Mouse (Mus musculus): ENCODE data around the gene Ttll5. TPM values are rescaled to one million over a fixed set of nuclear protein-coding genes. Genes with fewer than 3 reads are reported as not detected.

The Ttll5 gene
- polyA plus RNA-seq, 1 experiment from 2014 or later, result 13.9 TPM

GRCm38 (mm10) chr12:85955690-85956089 is 131.2 kb downstream of the Ttll5 start:
- H3K4me3 ChIP-seq, result no peak overlapping the region
- H3K4me2 ChIP-seq, result no peak overlapping the region
- H3K9me3 ChIP-seq, result no peaks in the 10 kb centered on the region
- no peaks in the 10 kb centered on the region for H3K27me3 ChIP-seq
- no peaks in the 10 kb centered on the region for H3K36me3 ChIP-seq
- H3K9ac ChIP-seq, result no peak overlapping the region
- H3K4me1 ChIP-seq, result peaks cover 32% of the 10 kb centered on the region
- no peak for ATAC-seq (ENCODE audit: borderline replicate concordance, extremely low read depth, low FRiP score, low TSS enrichment)
- no peak overlapping the region; the same call in 1 of the 2 replicates for H3K27ac ChIP-seq
- WGBS, result 41% methylated on average over 3 of the region's 3 CpGs

GRCm38 (mm10) chr12:85956251-85956650 is 131.8 kb downstream of the Ttll5 start:
- 66% methylated on average over 6 of the region's 6 CpGs for WGBS

GRCm38 (mm10) chr12:85958460-85958859 is 134.0 kb downstream of the Ttll5 start:
- Histone ChIP-seq H3K4me2 (no peak overlapping the region), H3K9me3 (no peaks in the 10 kb centered on the region), H3K9ac (no peak overlapping the region), H3K4me1 (peaks cover 42% of the 10 kb centered on the region), H3K27ac (peak overlapping the region; percentile 87), H3K36me3 (no peaks in the 10 kb centered on the region), H3K27me3 (no peaks in the 10 kb centered on the region), H3K4me3 (no peak overlapping the region)
- 52% methylated on average over 2 of the region's 2 CpGs for WGBS
- ATAC-seq (ENCODE audit: borderline replicate concordance, extremely low read depth, low FRiP score, low TSS enrichment), result no peak

More at GRCm38 (mm10) chr12:85956251-85956650, 131.8 kb downstream of the Ttll5 start:
- no peak overlapping the region for H3K4me2 ChIP-seq
- H3K9ac ChIP-seq, result no peak overlapping the region
- no peaks in the 10 kb centered on the region for H3K27me3 ChIP-seq
- peaks cover 33% of the 10 kb centered on the region for H3K4me1 ChIP-seq
- no peaks in the 10 kb centered on the region for H3K9me3 ChIP-seq
- H3K27ac ChIP-seq, result no peak overlapping the region
- no peaks in the 10 kb centered on the region for H3K36me3 ChIP-seq
- H3K4me3 ChIP-seq, result no peak overlapping the region
- ATAC-seq (ENCODE audit: borderline replicate concordance, extremely low read depth, low FRiP score, low TSS enrichment), result no peak

- Histone ChIP-seq H3K4me1 (peaks cover 44% of the 10 kb centered on the region), H3K9ac (no peak overlapping the region; the same call in 1 of the 2 replicates), H3K4me2 (no peak overlapping the region), H3K4me3 (no peak overlapping the region), H3K36me3 (no peaks in the 10 kb centered on the region), H3K27ac (peak overlapping the region; percentile 87), H3K27me3 (no peaks in the 10 kb centered on the region), H3K9me3 (no peaks in the 10 kb centered on the region)
- 0 out of 2 replicates have a peak, but pooled peaks have one; percentile 20 for ATAC-seq (ENCODE audit: borderline replicate concordance, extremely low read depth, low FRiP score, low TSS enrichment)
- WGBS, result 58% methylated on average over 10 of the region's 10 CpGs
These were observed 135.5 kb downstream of the Ttll5 start for GRCm38 (mm10) chr12:85959822-85960501.

- Histone ChIP-seq H3K27ac (peak overlapping the region; percentile 87), H3K27me3 (no peaks in the 10 kb centered on the region), H3K4me1 (peaks cover 44% of the 10 kb centered on the region), H3K9ac (no peak overlapping the region), H3K36me3 (no peaks in the 10 kb centered on the region), H3K4me3 (no peak overlapping the region), H3K9me3 (no peaks in the 10 kb centered on the region), H3K4me2 (no peak overlapping the region)
- WGBS, result 59% methylated on average over 4 of the region's 4 CpGs
- ATAC-seq (ENCODE audit: borderline replicate concordance, extremely low read depth, low FRiP score, low TSS enrichment), result no peak
These were observed 136.2 kb downstream of the Ttll5 start for GRCm38 (mm10) chr12:85960699-85961098.

- peak; percentile 31; the same call in 1 of the 2 replicates for ATAC-seq (ENCODE audit: borderline replicate concordance, extremely low read depth, low FRiP score, low TSS enrichment)
- H3K27me3 ChIP-seq, result no peaks in the 10 kb centered on the region
- H3K4me2 ChIP-seq, result no peak overlapping the region
- H3K36me3 ChIP-seq, result no peaks in the 10 kb centered on the region
- WGBS, result 26% methylated on average over 2 of the region's 2 CpGs
- H3K27ac ChIP-seq, result peak overlapping the region; percentile 55; the same call in 1 of the 2 replicates
- no peak overlapping the region for H3K4me3 ChIP-seq
- peaks cover 39% of the 10 kb centered on the region for H3K4me1 ChIP-seq
- no peak overlapping the region for H3K9ac ChIP-seq
- H3K9me3 ChIP-seq, result no peaks in the 10 kb centered on the region
These were observed 138.7 kb downstream of the Ttll5 start for GRCm38 (mm10) chr12:85963160-85963559.

- Histone ChIP-seq H3K36me3 (no peaks in the 10 kb centered on the region), H3K4me1 (peaks cover 34% of the 10 kb centered on the region), H3K27me3 (no peaks in the 10 kb centered on the region), H3K9ac (no peak overlapping the region), H3K4me2 (0 out of 2 replicates have a peak overlapping the region, but pooled peaks have one; percentile 11), H3K9me3 (no peaks in the 10 kb centered on the region), H3K27ac (peak overlapping the region; percentile 55; the same call in 1 of the 2 replicates), H3K4me3 (no peak overlapping the region)
- 40% methylated on average over 11 of the region's 11 CpGs for WGBS
- peak; percentile 51; the same call in 1 of the 2 replicates for ATAC-seq (ENCODE audit: borderline replicate concordance, extremely low read depth, low FRiP score, low TSS enrichment)
These were observed 139.2 kb downstream of the Ttll5 start for GRCm38 (mm10) chr12:85963699-85964098.

DNA sequence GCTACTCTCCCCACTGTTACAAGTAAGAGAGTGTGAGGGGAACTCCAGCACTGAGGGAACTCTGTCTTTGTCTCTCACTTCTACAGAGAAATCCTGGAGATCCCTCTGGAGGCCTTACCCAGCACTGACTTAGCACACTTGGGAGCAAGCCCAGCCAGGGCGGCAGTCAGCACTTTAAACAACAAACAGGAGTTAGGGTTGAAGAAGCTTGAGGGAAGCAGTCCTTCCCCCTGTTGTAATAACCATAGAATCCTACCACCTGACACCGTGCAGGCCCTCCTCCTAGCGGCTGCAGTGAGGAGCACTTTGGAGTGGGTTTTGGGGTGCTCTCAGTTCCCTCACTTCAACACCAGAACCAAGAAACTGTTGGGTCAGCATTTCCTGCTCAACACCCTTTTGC is 140.0 kb downstream of the Ttll5 start:
- WGBS, result 72% methylated on average over 3 of the region's 3 CpGs
- ATAC-seq (ENCODE audit: borderline replicate concordance, extremely low read depth, low FRiP score, low TSS enrichment), result no peak
- Histone ChIP-seq H3K4me2 (no peak overlapping the region), H3K4me3 (no peak overlapping the region), H3K36me3 (no peaks in the 10 kb centered on the region), H3K9ac (no peak overlapping the region), H3K4me1 (peaks cover 29% of the 10 kb centered on the region), H3K27ac (no peak overlapping the region), H3K9me3 (no peaks in the 10 kb centered on the region), H3K27me3 (no peaks in the 10 kb centered on the region)

GRCm38 (mm10) chr12:85967812-85968211 is 143.4 kb downstream of the Ttll5 start:
- Histone ChIP-seq H3K4me1 (peaks cover 32% of the 10 kb centered on the region), H3K27ac (no peak overlapping the region), H3K27me3 (no peaks in the 10 kb centered on the region), H3K9ac (no peak overlapping the region), H3K9me3 (no peaks in the 10 kb centered on the region), H3K4me3 (no peak overlapping the region), H3K4me2 (no peak overlapping the region), H3K36me3 (no peaks in the 10 kb centered on the region)
- ATAC-seq (ENCODE audit: borderline replicate concordance, extremely low read depth, low FRiP score, low TSS enrichment), result no peak

- 73% methylated on average over 4 of the region's 4 CpGs for WGBS
- Histone ChIP-seq H3K4me1 (peaks cover 29% of the 10 kb centered on the region), H3K36me3 (no peaks in the 10 kb centered on the region), H3K4me2 (no peak overlapping the region), H3K9ac (no peak overlapping the region), H3K9me3 (no peaks in the 10 kb centered on the region), H3K27me3 (no peaks in the 10 kb centered on the region), H3K27ac (no peak overlapping the region), H3K4me3 (no peak overlapping the region)
- ATAC-seq (ENCODE audit: borderline replicate concordance, extremely low read depth, low FRiP score, low TSS enrichment), result no peak
These were observed 143.9 kb downstream of the Ttll5 start for GRCm38 (mm10) chr12:85968409-85968808.

GRCm38 (mm10) chr12:85969571-85969970 is 145.1 kb downstream of the Ttll5 start:
- 32% methylated on average over 5 of the region's 5 CpGs for WGBS
- H3K9ac ChIP-seq, result no peak overlapping the region
- ATAC-seq (ENCODE audit: borderline replicate concordance, extremely low read depth, low FRiP score, low TSS enrichment), result no peak
- peaks cover 34% of the 10 kb centered on the region for H3K4me1 ChIP-seq
- H3K27ac ChIP-seq, result peak overlapping the region; percentile 35
- H3K4me2 ChIP-seq, result no peak overlapping the region
- H3K36me3 ChIP-seq, result no peaks in the 10 kb centered on the region
- no peaks in the 10 kb centered on the region for H3K9me3 ChIP-seq
- no peak overlapping the region for H3K4me3 ChIP-seq
- H3K27me3 ChIP-seq, result no peaks in the 10 kb centered on the region

GRCm38 (mm10) chr12:85970191-85970590 is 145.7 kb downstream of the Ttll5 start:
- Histone ChIP-seq H3K36me3 (no peaks in the 10 kb centered on the region), H3K4me2 (no peak overlapping the region), H3K4me1 (peaks cover 35% of the 10 kb centered on the region), H3K27me3 (no peaks in the 10 kb centered on the region), H3K27ac (peak overlapping the region; percentile 35), H3K4me3 (no peak overlapping the region), H3K9me3 (no peaks in the 10 kb centered on the region), H3K9ac (no peak overlapping the region)
- no peak for ATAC-seq (ENCODE audit: borderline replicate concordance, extremely low read depth, low FRiP score, low TSS enrichment)
- 61% methylated on average over 5 of the region's 5 CpGs for WGBS
